Mouse (Mus musculus) brain, embryonic 14.5 days (tissue): ENCODE results near the gene Arsb. TPM values are rescaled to one million over a fixed set of nuclear protein-coding genes. Genes with fewer than 3 reads are reported as not detected.

Experiments
- DNase-seq: peaks from one replicate; pipeline ENCODE4 v3.0.0-alpha.2; 2011; ENCODE audit warnings: low read depth
- CTCF ChIP-seq: fragments of 200-500 bp; IDR thresholded peaks from 2 replicates; pipeline ENCODE4 v1.5.1; 2012; ENCODE audit warnings: inconsistent platforms, mild to moderate bottlenecking, moderate library complexity, borderline replicate concordance; ENCODE audit not compliant: insufficient read depth, insufficient read length; ENCODE audit errors: extremely low read depth
- POLR2A ChIP-seq: fragments of 200-500 bp; IDR thresholded peaks from 2 replicates; pipeline ENCODE4 v1.6.1; 2012; ENCODE audit warnings: mild to moderate bottlenecking, inconsistent platforms, borderline replicate concordance; ENCODE audit not compliant: poor library complexity, insufficient read depth, insufficient read length, severe bottlenecking; ENCODE audit errors: extremely low read depth
- polyA plus RNA-seq: library from polyadenylated mRNA; depleted of rRNA; stranded (reverse); fragments of >200 nt; gene quantifications from 2 replicates; pipeline ENCODE4 v1.2.3, GENCODE M21; 2012

The Arsb gene
- polyA plus RNA-seq, 1 experiment, result 18.5 TPM

- peak; percentile 56 for DNase-seq
- TF ChIP-seq CTCF (no peak), POLR2A (no peak)
Measured at GRCm38 (mm10) chr13:93839721-93840120, 68.3 kb downstream of the Arsb start.

GRCm38 (mm10) chr13:93840146-93840545 lies 68.7 kb downstream of the Arsb start:
- DNase-seq, result no peak
- TF ChIP-seq POLR2A (no peak), CTCF (no peak)

- DNase-seq, result no peak
- TF ChIP-seq POLR2A (no peak), CTCF (no peak)
Measured at GRCm38 (mm10) chr13:93846831-93847518, 75.5 kb downstream of the Arsb start.

GRCm38 (mm10) chr13:93847614-93848013 lies 76.2 kb downstream of the Arsb start:
- TF ChIP-seq CTCF, result no peak
- TF ChIP-seq POLR2A, result no peak
- no peak for DNase-seq

- DNase-seq, result no peak
- no peak for TF ChIP-seq CTCF
- TF ChIP-seq POLR2A, result no peak
Measured at GRCm38 (mm10) chr13:93848615-93849014, 77.2 kb downstream of the Arsb start.

- DNase-seq, result no peak
- TF ChIP-seq POLR2A (no peak), CTCF (no peak)
Measured at GRCm38 (mm10) chr13:93849751-93850355, 78.4 kb downstream of the Arsb start.

GRCm38 (mm10) chr13:93850674-93851073 lies 79.2 kb downstream of the Arsb start:
- DNase-seq, result no peak
- TF ChIP-seq CTCF (no peak), POLR2A (no peak)

GRCm38 (mm10) chr13:93852419-93853138 lies 81.1 kb downstream of the Arsb start:
- peak; percentile 38 for DNase-seq
- no peak for TF ChIP-seq CTCF
- no peak for TF ChIP-seq POLR2A

GRCm38 (mm10) chr13:93853767-93854166 lies 82.3 kb downstream of the Arsb start:
- TF ChIP-seq CTCF (no peak), POLR2A (no peak)
- no peak for DNase-seq

- TF ChIP-seq CTCF, result no peak
- no peak for TF ChIP-seq POLR2A
- no peak for DNase-seq
Measured at GRCm38 (mm10) chr13:93854325-93854724, 82.9 kb downstream of the Arsb start.

GRCm38 (mm10) chr13:93854966-93855562 lies 83.6 kb downstream of the Arsb start:
- no peak for DNase-seq
- TF ChIP-seq POLR2A, result no peak
- TF ChIP-seq CTCF, result no peak
